Mouse (Mus musculus): ENCODE measurements around the gene Spib. TPM values are rescaled to one million over a fixed set of nuclear protein-coding genes. Genes with fewer than 3 reads are reported as not detected.

Gene Spib
- total and polyA plus RNA-seq, 2 experiments from 2014 or later = 0.05 TPM; not detected in 1

GRCm38 (mm10) chr7:44549621-44550408 lies 17.9 kb upstream of the Spib start:
- no peak for DNase-seq (ENCODE audit: low spot score)
- no peak overlapping the region for H3K27ac ChIP-seq
- H3K36me3 ChIP-seq (ENCODE audit: insufficient read depth, low read length) = peaks cover 19% of the 10 kb centered on the region
- no peak for ATAC-seq
- no peak overlapping the region for H3K4me3 ChIP-seq (ENCODE audit: low read length)
- WGBS = 95% methylated on average over 23 of the region's 23 CpGs
- H3K4me1 ChIP-seq (ENCODE audit: insufficient read depth, low read length) = peaks cover 11% of the 10 kb centered on the region
- no peak overlapping the region for H3K4me2 ChIP-seq (ENCODE audit: low read depth, low read length)
- no peak for TF ChIP-seq CTCF (IDR thresholded peaks at IDR 0.05; ENCODE audit: low read depth)
- H3K9ac ChIP-seq (replicated peaks; ENCODE audit: low read length) = no peak overlapping the region
- no peaks in the 10 kb centered on the region for H3K27me3 ChIP-seq (ENCODE audit: insufficient read depth, low read length)
- H3K9me3 ChIP-seq (ENCODE audit: low read length) = no peaks in the 10 kb centered on the region

GRCm38 (mm10) chr7:44548497-44549087 lies 16.7 kb upstream of the Spib start, which contains the start of gene Pold1:
Gene Pold1 (minus strand): TSS chr7:44548849.
- WGBS = under 1% methylated on average over 43 of the region's 43 CpGs
- ATAC-seq (peak; percentile 94), DNase-seq (ENCODE audit: low spot score) (peak; percentile 100)
- Histone ChIP-seq H3K4me3 (ENCODE audit: low read length) (peak within 1 kb of the TSS; percentile 51), H3K4me1 (ENCODE audit: insufficient read depth, low read length) (peaks cover 8% of the 10 kb centered on the region), H3K9me3 (ENCODE audit: low read length) (no peaks in the 10 kb centered on the region), H3K9ac (replicated peaks; ENCODE audit: low read length) (peak within 1 kb of the TSS; percentile 45; the same call in 1 of the 2 replicates), H3K27ac (peak within 1 kb of the TSS; percentile 69; the same call in 1 of the 2 replicates), H3K27me3 (ENCODE audit: insufficient read depth, low read length) (no peaks in the 10 kb centered on the region), H3K36me3 (ENCODE audit: insufficient read depth, low read length) (peaks cover 19% of the 10 kb centered on the region), H3K4me2 (ENCODE audit: low read depth, low read length) (peak within 1 kb of the TSS; percentile 96)
- peak; percentile 90 for TF ChIP-seq CTCF (IDR thresholded peaks at IDR 0.05; ENCODE audit: low read depth)

- Histone ChIP-seq H3K4me3 (ENCODE audit: low read length) (peak overlapping the region; percentile 51), H3K4me2 (ENCODE audit: low read depth, low read length) (peak overlapping the region; percentile 96), H3K36me3 (ENCODE audit: insufficient read depth, low read length) (peaks cover 19% of the 10 kb centered on the region), H3K4me1 (ENCODE audit: insufficient read depth, low read length) (peaks cover 8% of the 10 kb centered on the region), H3K27me3 (ENCODE audit: insufficient read depth, low read length) (no peaks in the 10 kb centered on the region), H3K9ac (replicated peaks; ENCODE audit: low read length) (peak overlapping the region; percentile 45; the same call in 1 of the 2 replicates), H3K9me3 (ENCODE audit: low read length) (no peaks in the 10 kb centered on the region), H3K27ac (no peak overlapping the region)
- no peak for TF ChIP-seq CTCF (IDR thresholded peaks at IDR 0.05; ENCODE audit: low read depth)
- 18% methylated on average over 5 of the region's 5 CpGs for WGBS
- no peak for DNase-seq (ENCODE audit: low spot score)
- ATAC-seq = no peak
These were observed 15.9 kb upstream of the Spib start for GRCm38 (mm10) chr7:44547725-44548124.

DNA sequence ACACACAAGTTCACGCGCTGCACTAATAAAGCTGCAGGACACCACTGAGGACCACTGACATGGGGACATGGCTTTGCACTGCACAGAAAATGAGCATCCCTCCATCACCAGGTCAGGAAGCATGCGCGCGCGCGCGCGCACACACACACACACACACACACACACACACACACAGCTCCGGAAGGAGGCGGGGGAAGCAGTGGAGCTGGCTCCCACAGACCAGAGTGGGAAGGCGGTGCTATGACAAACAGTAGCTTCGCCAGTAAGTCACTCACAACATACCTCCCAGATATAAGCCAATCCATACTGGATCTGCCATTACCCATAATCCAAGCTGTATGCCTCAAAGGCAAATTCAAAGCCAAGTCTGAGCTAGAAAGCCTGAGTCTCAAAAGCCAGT lies 15.2 kb upstream of the Spib start:
- TF ChIP-seq CTCF (IDR thresholded peaks at IDR 0.05; ENCODE audit: low read depth) = no peak
- Histone ChIP-seq H3K27ac (no peak overlapping the region), H3K4me2 (ENCODE audit: low read depth, low read length) (no peak overlapping the region; the same call in 1 of the 2 replicates), H3K27me3 (ENCODE audit: insufficient read depth, low read length) (no peaks in the 10 kb centered on the region), H3K9ac (replicated peaks; ENCODE audit: low read length) (peak overlapping the region; percentile 45; the same call in 1 of the 2 replicates), H3K4me3 (ENCODE audit: low read length) (no peak overlapping the region), H3K4me1 (ENCODE audit: insufficient read depth, low read length) (peaks cover 8% of the 10 kb centered on the region; the same call in 1 of the 2 replicates), H3K36me3 (ENCODE audit: insufficient read depth, low read length) (peaks cover 19% of the 10 kb centered on the region), H3K9me3 (ENCODE audit: low read length) (no peaks in the 10 kb centered on the region)
- WGBS = 95% methylated on average over 13 of the region's 13 CpGs
- DNase-seq (ENCODE audit: low spot score) (no peak), ATAC-seq (no peak)

DNA sequence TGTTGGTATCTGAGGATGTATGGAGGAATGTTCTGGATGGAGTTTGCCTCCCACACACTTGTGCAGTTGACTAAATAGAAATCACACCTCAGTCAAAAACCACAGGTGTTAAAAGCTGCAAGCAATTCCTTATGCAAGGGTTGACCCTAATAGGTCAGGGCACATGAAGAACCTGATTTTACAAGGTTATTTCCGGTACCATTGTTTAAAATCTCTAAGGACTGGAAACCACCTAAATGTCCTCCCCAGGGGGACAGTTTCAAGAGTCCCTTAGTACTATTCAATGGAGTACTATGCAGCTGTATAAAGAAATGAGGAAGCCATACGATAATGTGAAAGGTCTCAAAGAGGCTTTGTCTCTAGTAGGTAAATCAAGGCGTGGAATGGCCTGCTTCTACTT lies 14.4 kb upstream of the Spib start:
- Histone ChIP-seq H3K4me3 (ENCODE audit: low read length) (no peak overlapping the region), H3K9me3 (ENCODE audit: low read length) (no peaks in the 10 kb centered on the region), H3K27ac (no peak overlapping the region), H3K4me1 (ENCODE audit: insufficient read depth, low read length) (peaks cover 8% of the 10 kb centered on the region; the same call in 1 of the 2 replicates), H3K27me3 (ENCODE audit: insufficient read depth, low read length) (no peaks in the 10 kb centered on the region), H3K9ac (replicated peaks; ENCODE audit: low read length) (no peak overlapping the region), H3K4me2 (ENCODE audit: low read depth, low read length) (no peak overlapping the region), H3K36me3 (ENCODE audit: insufficient read depth, low read length) (peaks cover 11% of the 10 kb centered on the region)
- ATAC-seq = no peak
- DNase-seq (ENCODE audit: low spot score) = no peak
- 96% methylated on average over 3 of the region's 3 CpGs for WGBS
- TF ChIP-seq CTCF (IDR thresholded peaks at IDR 0.05; ENCODE audit: low read depth) = no peak

- no peak overlapping the region for H3K9ac ChIP-seq (replicated peaks; ENCODE audit: low read length)
- H3K36me3 ChIP-seq (ENCODE audit: insufficient read depth, low read length) = peaks cover 9% of the 10 kb centered on the region
- H3K9me3 ChIP-seq (ENCODE audit: low read length) = no peaks in the 10 kb centered on the region
- no peaks in the 10 kb centered on the region for H3K27me3 ChIP-seq (ENCODE audit: insufficient read depth, low read length)
- no peak overlapping the region for H3K27ac ChIP-seq
- ATAC-seq (no peak), DNase-seq (ENCODE audit: low spot score) (no peak)
- no peak overlapping the region for H3K4me3 ChIP-seq (ENCODE audit: low read length)
- peaks cover 5% of the 10 kb centered on the region; the same call in 1 of the 2 replicates for H3K4me1 ChIP-seq (ENCODE audit: insufficient read depth, low read length)
- no peak for TF ChIP-seq CTCF (IDR thresholded peaks at IDR 0.05; ENCODE audit: low read depth)
- no peak overlapping the region for H3K4me2 ChIP-seq (ENCODE audit: low read depth, low read length)
- 82% methylated on average over 12 of the region's 12 CpGs for WGBS
These were observed 11.2 kb upstream of the Spib start for GRCm38 (mm10) chr7:44543071-44543470.

All from hindbrain, postnatal 0 days (tissue).